Mouse (Mus musculus) ovary, adult 2 months (tissue): ENCODE data around the gene Qpctl. TPM values are rescaled to one million over a fixed set of nuclear protein-coding genes. Genes with fewer than 3 reads are reported as not detected.

ENCODE experiments used
- polyA plus RNA-seq: library from polyadenylated mRNA; depleted of rRNA; stranded (reverse); fragments of >200 nt; gene quantifications from 2 replicates; pipeline ENCODE4 v1.2.3, GENCODE M21; 2012; rRNA removed

The Qpctl gene
- 15.1 and 19.6 TPM in 2 replicates for polyA plus RNA-seq

GRCm38 (mm10) chr7:19148875-19149541 is at the start of gene Qpctl:
Gene Qpctl, minus strand, starts transcription at chr7:19149291.

GRCm38 (mm10) chr7:19175708-19176515 is 26.8 kb upstream of the Qpctl start, which contains the start of gene Eml2:
Gene Eml2, plus strand, starts transcription at chr7:19176421.

GRCm38 (mm10) chr7:19165656-19166423 is 16.7 kb upstream of the Qpctl start, which contains the start of gene Gipr:
Gene Gipr, minus strand, starts transcription at chr7:19166127.

GRCm38 (mm10) chr7:19149626-19150025 is 535 bp upstream of the Qpctl start, which contains the start of gene Snrpd2:
Gene Snrpd2, plus strand, starts transcription at chr7:19149722.

GRCm38 (mm10) chr7:19119631-19120429 is 29.3 kb downstream of the Qpctl start, which contains the start of gene Fbxo46:
Gene Fbxo46, plus strand, starts transcription at chr7:19119859.

GRCm38 (mm10) chr7:19118028-19118771 is 30.9 kb downstream of the Qpctl start, which contains the start of gene Gm4969:
Gene Gm4969, minus strand, starts transcription at chr7:19118368.

GRCm38 (mm10) chr7:19094471-19094825 is 54.6 kb downstream of the Qpctl start, which contains the start of gene Six5:
Gene Six5, plus strand, starts transcription at chr7:19094594.

Other genes with a start within 250 kb of the Qpctl start
- gene Ccdc61, start 238.9 kb downstream of the Qpctl start, polyA plus RNA-seq: 33.0 and 34.0 TPM in 2 replicates
- gene Nova2, start 223.4 kb downstream of the Qpctl start, polyA plus RNA-seq: 1.1 and 1.2 TPM in 2 replicates
- 1.5 and 1.7 TPM in 2 replicates for gene Nanos2, start 161.9 kb downstream of the Qpctl start, polyA plus RNA-seq
- gene Mypop, start 158.0 kb downstream of the Qpctl start, polyA plus RNA-seq: 27.5 and 29.2 TPM in 2 replicates
- 68.3 and 79.2 TPM in 2 replicates for gene Irf2bp1, start 145.2 kb downstream of the Qpctl start, polyA plus RNA-seq
- gene Foxa3, start 125.8 kb downstream of the Qpctl start, polyA plus RNA-seq: 2.9 and 5.5 TPM in 2 replicates
- gene Sympk, start 124.9 kb downstream of the Qpctl start, polyA plus RNA-seq: 143 and 147 TPM in 2 replicates
- 0.09 TPM in 1 of 2 replicates, not detected in the other for gene Rsph6a, start 94.6 kb downstream of the Qpctl start, polyA plus RNA-seq
- gene Dmwd, start 73.1 kb downstream of the Qpctl start, polyA plus RNA-seq: 169 and 185 TPM in 2 replicates
- gene Dmpk, start 65.4 kb downstream of the Qpctl start, polyA plus RNA-seq: 478 and 584 TPM in 2 replicates
- gene Six5, start 54.7 kb downstream of the Qpctl start, polyA plus RNA-seq: 117 and 130 TPM in 2 replicates
- 0.26 and 0.76 TPM in 2 replicates for gene Gm4969, start 30.9 kb downstream of the Qpctl start, polyA plus RNA-seq
- 16.2 and 18.5 TPM in 2 replicates for gene Fbxo46, start 29.4 kb downstream of the Qpctl start, polyA plus RNA-seq
- 49.6 and 49.8 TPM in 2 replicates for gene Snrpd2, start 431 bp upstream of the Qpctl start, polyA plus RNA-seq
- gene Gipr, start 16.8 kb upstream of the Qpctl start, polyA plus RNA-seq: 0.46 and 0.69 TPM in 2 replicates
- gene Eml2, start 27.1 kb upstream of the Qpctl start, polyA plus RNA-seq: 84.0 and 89.9 TPM in 2 replicates
- 11.0 and 12.7 TPM in 2 replicates for gene Gpr4, start 63.2 kb upstream of the Qpctl start, polyA plus RNA-seq
- gene Opa3, start 79.0 kb upstream of the Qpctl start, polyA plus RNA-seq: 40.3 and 44.6 TPM in 2 replicates
- 197 and 215 TPM in 2 replicates for gene Vasp, start 122.5 kb upstream of the Qpctl start, polyA plus RNA-seq
- gene Ppm1n, start 130.8 kb upstream of the Qpctl start, polyA plus RNA-seq: 0.18 and 0.25 TPM in 2 replicates
- 31.9 and 40.5 TPM in 2 replicates for gene Rtn2, start 133.3 kb upstream of the Qpctl start, polyA plus RNA-seq
- gene Fosb, start 160.8 kb upstream of the Qpctl start, polyA plus RNA-seq: 5.1 and 10.1 TPM in 2 replicates
- 35.4 and 52.6 TPM in 2 replicates for gene Ercc1, start 195.5 kb upstream of the Qpctl start, polyA plus RNA-seq
- 10.1 and 12.5 TPM in 2 replicates for gene Cd3eap, start 210.2 kb upstream of the Qpctl start, polyA plus RNA-seq
- gene Ppp1r13l, start 210.5 kb upstream of the Qpctl start, polyA plus RNA-seq: 19.9 and 21.5 TPM in 2 replicates
- 99.9 and 104 TPM in 2 replicates for gene Ercc2, start 232.7 kb upstream of the Qpctl start, polyA plus RNA-seq